Mouse (Mus musculus) liver, adult 10 weeks (tissue): ENCODE data around the gene Olfr509. TPM values are rescaled to one million over a fixed set of nuclear protein-coding genes. Genes with fewer than 3 reads are reported as not detected.

Experiments used
- polyA plus RNA-seq: library from polyadenylated mRNA; stranded (reverse); fragments of 350-450 nt; fragmentation: Illumina TruSeq; extraction: RNeasy Lipid Tissue Mini Kit (QIAGEN cat#74804); gene quantifications from one replicate; pipeline ENCODE4 v1.2.3, GENCODE M21; 2014; ENCODE audit warnings: low read depth, low replicate concordance

Olfr509 gene
- polyA plus RNA-seq, result not detected

GRCm38 (mm10) chr7:108651806-108652205 is at the start of gene Olfr509:
Gene Olfr509 (minus strand): TSS chr7:108651906.

GRCm38 (mm10) chr7:108666118-108666517 is 14.4 kb upstream of the Olfr509 start, which contains the start of gene Olfr510:
Gene Olfr510 (plus strand): TSS chr7:108666418.

GRCm38 (mm10) chr7:108629694-108630093 is 22.0 kb downstream of the Olfr509 start, which contains the start of gene Olfr508:
Gene Olfr508 (plus strand): TSS chr7:108629994.

GRCm38 (mm10) chr7:108621514-108621913 is 30.2 kb downstream of the Olfr509 start, which contains the start of gene Olfr507:
Gene Olfr507 (plus strand): TSS chr7:108621814.

GRCm38 (mm10) chr7:108610487-108610886 is 41.2 kb downstream of the Olfr509 start, which contains the start of gene Olfr506:
Gene Olfr506 (plus strand): TSS chr7:108610787.

Other genes starting within 250 kb of the Olfr509 start
- gene Olfr497, start 231.5 kb downstream of the Olfr509 start, polyA plus RNA-seq, result not detected
- gene Olfr498, start 186.6 kb downstream of the Olfr509 start, polyA plus RNA-seq, result not detected
- not detected for gene Olfr502, start 126.8 kb downstream of the Olfr509 start, polyA plus RNA-seq
- not detected for gene Olfr503, start 107.4 kb downstream of the Olfr509 start, polyA plus RNA-seq
- not detected for gene Olfr504, start 86.1 kb downstream of the Olfr509 start, polyA plus RNA-seq
- not detected for gene Olfr506, start 41.1 kb downstream of the Olfr509 start, polyA plus RNA-seq
- not detected for gene Olfr507, start 30.1 kb downstream of the Olfr509 start, polyA plus RNA-seq
- not detected for gene Olfr508, start 21.9 kb downstream of the Olfr509 start, polyA plus RNA-seq
- gene Olfr510, start 14.5 kb upstream of the Olfr509 start, polyA plus RNA-seq, result not detected
- not detected for gene Olfr512, start 61.4 kb upstream of the Olfr509 start, polyA plus RNA-seq
- gene Olfr513, start 99.1 kb upstream of the Olfr509 start, polyA plus RNA-seq, result not detected
- gene Olfr514, start 174.1 kb upstream of the Olfr509 start, polyA plus RNA-seq, result not detected
- not detected for gene Olfr516, start 198.6 kb upstream of the Olfr509 start, polyA plus RNA-seq
- not detected for gene Olfr517, start 220.5 kb upstream of the Olfr509 start, polyA plus RNA-seq
- not detected for gene Olfr518, start 233.1 kb upstream of the Olfr509 start, polyA plus RNA-seq
- not detected for gene Olfr519, start 242.5 kb upstream of the Olfr509 start, polyA plus RNA-seq